ENCODE assay signal across 15 mouse cellular contexts in genomic region chr14:48608641-48609310, GRCm38 (mm10).
A peak's percentile ranks its signal among the peaks of the same experiment; 100 is the strongest.
DNase-seq lines count a peak whose midpoint lies in the region; ATAC-seq and TF ChIP-seq lines count a peak whose summit lies in the region.
"Had no signal": no experiment of that assay in that cellular context is flagged by ENCODE, and none has a peak within 500 bp of the region (broad histone marks: within the 10 kb centered on the region; RNA-seq: fewer than 3 reads in every experiment).

No protein-coding gene starts in this region.

- WGBS in midbrain, embryonic 13.5 days, result 58% methylated on average over 15 of the region's 15 CpGs
- 90% methylated on average over 15 of the region's 15 CpGs for WGBS in thymus, adult 2 months

- peak; percentile 85 for ATAC-seq in midbrain, embryonic 13.5 days

- peaks cover 10% of the 10 kb centered on the region for H3K27me3 ChIP-seq in midbrain, embryonic 13.5 days
- H3K27me3 ChIP-seq in thymus, adult 2 months (ENCODE audit: control insufficient read depth, insufficient read depth, low read length), result no peaks in the 10 kb centered on the region
- H3K27me3 ChIP-seq: liver, embryonic 13.5 days had no signal

- H3K4me3 ChIP-seq in midbrain, embryonic 13.5 days (replicated peaks), result no peak overlapping the region
- H3K4me3 ChIP-seq in thymus, adult 2 months (ENCODE audit: control insufficient read depth, insufficient read depth, low read length), result no peak overlapping the region
- H3K4me3 ChIP-seq: heart, adult 2 months; liver, embryonic 13.5 days had no signal

- peak; percentile 58 to 63 for DNase-seq in cerebellum, postnatal 14 days
- DNase-seq in cerebellum, adult 8-10 months, result no peak
- peak; percentile 17 for DNase-seq in right cerebral cortex, postnatal 4 days
- no peak for DNase-seq in right cerebral cortex, adult 18-20 months
- peak; percentile 74 for DNase-seq in retina, postnatal 7 days (ENCODE audit: low read depth, low spot score)
- no peak for DNase-seq in thymus, adult 2 months
- no peak for DNase-seq in adrenal gland, postnatal 10 days
- DNase-seq: cerebellum, adult 11-12 months; heart, adult 2 months; heart, postnatal 14 days; kidney, adult 18-20 months; liver, embryonic 13.5 days; lung, postnatal 4 days; thymus, postnatal 14 days had no signal

- no peak for TF ChIP-seq CTCF in thymus, adult 2 months (IDR thresholded peaks at IDR 0.05; ENCODE audit: borderline replicate concordance, control insufficient read depth, extremely low read depth, insufficient read depth, low read length, poor library complexity)

- no peaks in the 10 kb centered on the region for H3K9me3 ChIP-seq in midbrain, embryonic 13.5 days
- H3K9me3 ChIP-seq: liver, embryonic 13.5 days had no signal

- no peak overlapping the region for H3K9ac ChIP-seq in midbrain, embryonic 13.5 days (replicated peaks)
- H3K9ac ChIP-seq: liver, embryonic 13.5 days had no signal

- no peak overlapping the region for H3K27ac ChIP-seq in midbrain, embryonic 13.5 days
- no peak overlapping the region for H3K27ac ChIP-seq in thymus, adult 2 months (ENCODE audit: control insufficient read depth, insufficient read depth, low read length)
- H3K27ac ChIP-seq: heart, adult 2 months; liver, embryonic 13.5 days had no signal

- no peak for TF ChIP-seq POLR2A in thymus, adult 2 months (IDR thresholded peaks at IDR 0.05; ENCODE audit: control insufficient read depth, extremely low read depth, insufficient read depth, low read length, poor library complexity)

- peaks cover 8% of the 10 kb centered on the region for H3K4me1 ChIP-seq in midbrain, embryonic 13.5 days (replicated peaks)
- no peaks in the 10 kb centered on the region for H3K4me1 ChIP-seq in thymus, adult 2 months (replicated peaks; ENCODE audit: control insufficient read depth, insufficient read depth, low read length)
- H3K4me1 ChIP-seq: liver, embryonic 13.5 days had no signal

- peak overlapping the region; percentile 15; the same call in 1 of the 2 replicates for H3K4me2 ChIP-seq in midbrain, embryonic 13.5 days (replicated peaks)
- H3K4me2 ChIP-seq: liver, embryonic 13.5 days had no signal

- H3K36me3 ChIP-seq in midbrain, embryonic 13.5 days, result no peaks in the 10 kb centered on the region
- no peaks in the 10 kb centered on the region for H3K36me3 ChIP-seq in thymus, adult 2 months (ENCODE audit: control insufficient read depth, insufficient read depth, low read length)
- H3K36me3 ChIP-seq: liver, embryonic 13.5 days had no signal

Comparison
In these comparisons a context has a peak if more than half of its experiments do, and no peak if none do; other contexts are left out.
1. DNase-seq: peak in cerebellum, postnatal 14 days (2 of 2), right cerebral cortex, postnatal 4 days (single experiment) and retina, postnatal 7 days (single experiment); none in cerebellum, adult 8-10 months (single experiment), right cerebral cortex, adult 18-20 months (single experiment), thymus, adult 2 months (single experiment) and adrenal gland, postnatal 10 days (single experiment).